Mouse (Mus musculus) E14TG2a.4 (cell line): ENCODE data around the gene Kcnh7.

ENCODE experiments used
- CTCF ChIP-seq: conservative IDR thresholded peaks from 2 replicates; pipeline ENCODE4 v1.5.1; 2014; ENCODE audit warnings: low read length
- POU5F1 ChIP-seq: IDR thresholded peaks from 2 replicates; pipeline ENCODE4 v1.6.1; 2014; ENCODE audit warnings: low read length, borderline replicate concordance

GRCm38 (mm10) chr2:63127762-63128516, 56.1 kb downstream of the Kcnh7 start:
- no peak for TF ChIP-seq CTCF
- no peak for TF ChIP-seq POU5F1
